Mouse (Mus musculus): ENCODE results near the gene Olfr612. TPM values are rescaled to one million over a fixed set of nuclear protein-coding genes. Genes with fewer than 3 reads are reported as not detected.

The Olfr612 gene
- not detected in 2 replicates for polyA plus RNA-seq (2012; rRNA removed)

GRCm38 (mm10) chr7:103542617-103543016 lies at the start of gene Olfr612:
Olfr612 (minus strand) TSS chr7:103542717.

GRCm38 (mm10) chr7:103589803-103590202 lies 47.3 kb upstream of the Olfr612 start, which contains the start of gene Olfr618:
Olfr618 (plus strand) TSS chr7:103590103.

GRCm38 (mm10) chr7:103572761-103573160 lies 30.2 kb upstream of the Olfr612 start, which contains the start of gene Olfr617:
Olfr617 (plus strand) TSS chr7:103573061.

GRCm38 (mm10) chr7:103569043-103569442 lies 26.5 kb upstream of the Olfr612 start, which contains the start of gene Olfr616:
Olfr616 (minus strand) TSS chr7:103569143.

GRCm38 (mm10) chr7:103555779-103556178 lies 13.3 kb upstream of the Olfr612 start, which contains the start of gene Olfr615:
Olfr615 (plus strand) TSS chr7:103556079.

GRCm38 (mm10) chr7:103547774-103548173 lies 5.3 kb upstream of the Olfr612 start, which contains the start of gene Olfr613:
Olfr613 (plus strand) TSS chr7:103548074.

GRCm38 (mm10) chr7:103520746-103521145 lies 21.8 kb downstream of the Olfr612 start, which contains the start of gene Olfr611:
Olfr611 (minus strand) TSS chr7:103520846.

GRCm38 (mm10) chr7:103512022-103512421 lies 30.5 kb downstream of the Olfr612 start, which contains the start of gene Olfr610:
Olfr610 (minus strand) TSS chr7:103512122.

GRCm38 (mm10) chr7:103497962-103498361 lies 44.6 kb downstream of the Olfr612 start, which contains the start of gene Olfr609:
Olfr609 (minus strand) TSS chr7:103498062.

Other genes with a start within 250 kb of the Olfr612 start
- gene Olfr596, start 237.1 kb downstream of the Olfr612 start, polyA plus RNA-seq (2012; rRNA removed), result not detected in 2 replicates
- gene Olfr597, start 226.4 kb downstream of the Olfr612 start, polyA plus RNA-seq (2012; rRNA removed), result not detected in 2 replicates
- gene Olfr598, start 219.1 kb downstream of the Olfr612 start, polyA plus RNA-seq (2012; rRNA removed), result not detected in 2 replicates
- gene Olfr599, start 206.8 kb downstream of the Olfr612 start, polyA plus RNA-seq (2012; rRNA removed), result not detected in 2 replicates
- not detected in 2 replicates for gene Olfr600, start 193.0 kb downstream of the Olfr612 start, polyA plus RNA-seq (2012; rRNA removed)
- not detected in 2 replicates for gene Olfr601, start 180.1 kb downstream of the Olfr612 start, polyA plus RNA-seq (2012; rRNA removed)
- gene Olfr603, start 156.5 kb downstream of the Olfr612 start, polyA plus RNA-seq (2012; rRNA removed), result not detected in 2 replicates
- 0.07 TPM in 1 of 2 replicates, not detected in the other for gene Usp17lc, start 127.6 kb downstream of the Olfr612 start, polyA plus RNA-seq (2012; rRNA removed)
- not detected in 2 replicates for gene Olfr605, start 97.3 kb downstream of the Olfr612 start, polyA plus RNA-seq (2012; rRNA removed)
- not detected in 2 replicates for gene Olfr606, start 93.7 kb downstream of the Olfr612 start, polyA plus RNA-seq (2012; rRNA removed)
- gene Olfr607, start 78.6 kb downstream of the Olfr612 start, polyA plus RNA-seq (2012; rRNA removed), result not detected in 2 replicates
- not detected in 2 replicates for gene Olfr608, start 72.8 kb downstream of the Olfr612 start, polyA plus RNA-seq (2012; rRNA removed)
- gene Olfr609, start 44.7 kb downstream of the Olfr612 start, polyA plus RNA-seq (2012; rRNA removed), result not detected in 2 replicates
- not detected in 2 replicates for gene Olfr610, start 30.6 kb downstream of the Olfr612 start, polyA plus RNA-seq (2012; rRNA removed)
- not detected in 2 replicates for gene Olfr611, start 21.9 kb downstream of the Olfr612 start, polyA plus RNA-seq (2012; rRNA removed)
- gene Olfr613, start 5.4 kb upstream of the Olfr612 start, polyA plus RNA-seq (2012; rRNA removed), result not detected in 2 replicates
- not detected in 2 replicates for gene Olfr615, start 13.4 kb upstream of the Olfr612 start, polyA plus RNA-seq (2012; rRNA removed)
- gene Olfr616, start 26.4 kb upstream of the Olfr612 start, polyA plus RNA-seq (2012; rRNA removed), result not detected in 2 replicates
- not detected in 2 replicates for gene Olfr617, start 30.3 kb upstream of the Olfr612 start, polyA plus RNA-seq (2012; rRNA removed)
- gene Olfr618, start 47.4 kb upstream of the Olfr612 start, polyA plus RNA-seq (2012; rRNA removed), result not detected in 2 replicates
- not detected in 2 replicates for gene Olfr619, start 57.9 kb upstream of the Olfr612 start, polyA plus RNA-seq (2012; rRNA removed)
- not detected in 2 replicates for gene Olfr620, start 69.8 kb upstream of the Olfr612 start, polyA plus RNA-seq (2012; rRNA removed)
- gene Olfr622, start 100.0 kb upstream of the Olfr612 start, polyA plus RNA-seq (2012; rRNA removed), result not detected in 2 replicates
- not detected in 2 replicates for gene Olfr623, start 121.0 kb upstream of the Olfr612 start, polyA plus RNA-seq (2012; rRNA removed)
- not detected in 2 replicates for gene Olfr624, start 128.5 kb upstream of the Olfr612 start, polyA plus RNA-seq (2012; rRNA removed)
- not detected in 2 replicates for gene Olfr625-ps1, start 140.0 kb upstream of the Olfr612 start, polyA plus RNA-seq (2012; rRNA removed)
- gene Olfr243, start 172.0 kb upstream of the Olfr612 start, polyA plus RNA-seq (2012; rRNA removed), result not detected in 2 replicates
- gene Olfr628, start 187.7 kb upstream of the Olfr612 start, polyA plus RNA-seq (2012; rRNA removed), result not detected in 2 replicates
- not detected in 2 replicates for gene Olfr629, start 202.2 kb upstream of the Olfr612 start, polyA plus RNA-seq (2012; rRNA removed)
- gene Olfr630, start 214.6 kb upstream of the Olfr612 start, polyA plus RNA-seq (2012; rRNA removed), result not detected in 2 replicates
- not detected in 2 replicates for gene Olfr69, start 228.9 kb upstream of the Olfr612 start, polyA plus RNA-seq (2012; rRNA removed)
- not detected in 2 replicates for gene Olfr68, start 237.0 kb upstream of the Olfr612 start, polyA plus RNA-seq (2012; rRNA removed)
- gene Olfr67, start 249.1 kb upstream of the Olfr612 start, polyA plus RNA-seq (2012; rRNA removed), result not detected in 2 replicates